Mouse (Mus musculus) midbrain, embryonic 15.5 days (tissue): ENCODE data around the gene Deup1. TPM values are rescaled to one million over a fixed set of nuclear protein-coding genes. Genes with fewer than 3 reads are reported as not detected.

ENCODE experiments used
- ATAC-seq: fragments of 200-750 bp; cut with Nextera tagmentation; replicated peaks from 2 replicates; pipeline ENCODE4 v1.8.0; 2017; ENCODE audit warnings: moderate TSS enrichment
- H3K27ac ChIP-seq: fragments of 300-500 bp; sonication (generic); 2 replicates; pipeline ENCODE4 v1.5.1; 2015; ENCODE audit warnings: mild to moderate bottlenecking, inconsistent platforms
- H3K27me3 ChIP-seq: fragments of 300-500 bp; sonication (generic); replicated peaks from 2 replicates; pipeline ENCODE4 v1.6.1; 2015; ENCODE audit warnings: inconsistent platforms
- H3K36me3 ChIP-seq: fragments of 300-500 bp; sonication (generic); replicated peaks from 2 replicates; pipeline ENCODE4 v1.6.1; 2015; ENCODE audit warnings: inconsistent platforms
- H3K4me1 ChIP-seq: fragments of 300-500 bp; sonication (generic); 2 replicates; pipeline ENCODE4 v1.6.1; 2015; ENCODE audit warnings: inconsistent platforms
- H3K4me2 ChIP-seq: fragments of 300-500 bp; sonication (generic); 2 replicates; pipeline ENCODE4 v1.6.1; 2015; ENCODE audit warnings: inconsistent platforms, mild to moderate bottlenecking, moderate library complexity
- H3K4me3 ChIP-seq: fragments of 300-500 bp; sonication (generic); 2 replicates; pipeline ENCODE4 v1.5.1; 2015; ENCODE audit warnings: mild to moderate bottlenecking, inconsistent platforms
- H3K9ac ChIP-seq: fragments of 300-500 bp; sonication (generic); 2 replicates; pipeline ENCODE4 v1.6.1; 2015; ENCODE audit warnings: mild to moderate bottlenecking, inconsistent platforms
- H3K9me3 ChIP-seq: fragments of 300-500 bp; sonication (generic); 2 replicates; pipeline ENCODE4 v1.6.1; 2016; ENCODE audit warnings: inconsistent platforms
- WGBS: fragments of 180-500 bp; shearing (Covaris S2); methylation state at CpG from one replicate; pipeline ENCODE4 v1.1.7; 2015; ENCODE audit warnings: mixed read lengths; 5-methylcytosine and 5-hydroxymethylcytosine counted together
- polyA plus RNA-seq: library from polyadenylated mRNA; unstranded; fragments of >200 nt; fragmentation: Nextera tagmentation; extraction: Ambion mirVana; gene quantifications from 2 replicates; pipeline ENCODE4 v1.2.1, GENCODE M21; 2015

Deup1 gene
- polyA plus RNA-seq = 1.9 and 2.5 TPM in 2 replicates

DNA sequence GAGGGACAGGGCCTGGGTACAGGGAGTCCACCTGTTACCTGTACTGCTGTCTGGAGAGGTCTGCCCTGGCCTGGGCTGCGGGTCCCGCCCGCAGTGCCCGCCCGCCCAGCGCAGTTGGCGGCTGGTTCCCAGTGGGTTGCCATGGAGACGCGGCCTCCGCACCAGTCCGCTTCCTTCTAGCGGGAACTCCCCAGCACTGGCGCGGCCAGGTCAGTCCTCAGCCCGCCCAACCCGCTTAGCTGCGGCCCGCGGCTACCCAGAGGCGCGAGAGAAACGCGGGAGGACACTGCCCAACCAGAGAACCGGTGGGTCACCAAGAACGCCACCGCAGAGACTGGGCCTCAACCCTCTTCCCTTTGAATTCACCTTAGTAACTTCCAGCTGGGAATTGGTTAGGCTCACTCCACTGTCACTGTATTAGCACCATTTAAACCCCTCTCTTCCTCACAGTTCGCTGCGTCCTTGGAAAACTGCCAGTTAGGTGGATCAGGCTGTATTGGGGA, at the start of gene Deup1:
Gene Deup1, minus strand, starts transcription at position 149 of the 503 bp plus-strand sequence.
- peak; percentile 92 for ATAC-seq
- WGBS = under 1% methylated on average over 28 of the region's 28 CpGs
- peaks cover 8% of the 10 kb centered on the region for H3K4me1 ChIP-seq
- no peaks in the 10 kb centered on the region for H3K36me3 ChIP-seq
- peak within 1 kb of the TSS; percentile 28; the same call in 1 of the 2 replicates for H3K9ac ChIP-seq
- H3K9me3 ChIP-seq = no peaks in the 10 kb centered on the region
- 0 out of 2 replicates have a peak, but pooled peaks cover 4% of the 10 kb centered on the region for H3K27me3 ChIP-seq
- H3K4me3 ChIP-seq = peak within 1 kb of the TSS; percentile 33
- peak within 1 kb of the TSS; percentile 74 for H3K4me2 ChIP-seq
- no peak within 1 kb of the TSS for H3K27ac ChIP-seq

DNA sequence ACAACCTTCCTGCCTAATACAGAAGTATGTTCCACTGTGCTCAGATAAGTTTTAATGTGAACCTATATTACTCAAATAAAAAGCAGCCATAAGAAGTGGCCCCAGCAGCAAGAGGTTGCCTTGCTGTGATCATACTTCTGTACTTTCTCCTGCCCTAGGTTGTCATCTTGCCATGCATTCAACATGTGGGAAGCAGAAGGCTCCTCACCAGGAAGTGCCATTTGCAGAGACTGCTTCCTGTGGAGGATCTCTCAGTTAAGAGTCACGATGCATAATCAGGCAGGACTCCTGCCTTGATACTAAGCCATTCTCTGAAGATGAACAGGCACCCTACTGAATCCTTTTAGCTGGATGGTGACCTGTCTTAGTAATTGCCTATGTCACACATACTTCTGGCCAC, 44.5 kb upstream of the Deup1 start:
- no peaks in the 10 kb centered on the region for H3K27me3 ChIP-seq
- H3K36me3 ChIP-seq = no peaks in the 10 kb centered on the region
- H3K4me2 ChIP-seq = no peak overlapping the region
- H3K9me3 ChIP-seq = no peaks in the 10 kb centered on the region
- no peak overlapping the region for H3K27ac ChIP-seq
- no peaks in the 10 kb centered on the region for H3K4me1 ChIP-seq
- no peak overlapping the region for H3K4me3 ChIP-seq
- 46% methylated on average over 1 of the region's 1 CpGs for WGBS
- no peak overlapping the region for H3K9ac ChIP-seq
- no peak for ATAC-seq

DNA sequence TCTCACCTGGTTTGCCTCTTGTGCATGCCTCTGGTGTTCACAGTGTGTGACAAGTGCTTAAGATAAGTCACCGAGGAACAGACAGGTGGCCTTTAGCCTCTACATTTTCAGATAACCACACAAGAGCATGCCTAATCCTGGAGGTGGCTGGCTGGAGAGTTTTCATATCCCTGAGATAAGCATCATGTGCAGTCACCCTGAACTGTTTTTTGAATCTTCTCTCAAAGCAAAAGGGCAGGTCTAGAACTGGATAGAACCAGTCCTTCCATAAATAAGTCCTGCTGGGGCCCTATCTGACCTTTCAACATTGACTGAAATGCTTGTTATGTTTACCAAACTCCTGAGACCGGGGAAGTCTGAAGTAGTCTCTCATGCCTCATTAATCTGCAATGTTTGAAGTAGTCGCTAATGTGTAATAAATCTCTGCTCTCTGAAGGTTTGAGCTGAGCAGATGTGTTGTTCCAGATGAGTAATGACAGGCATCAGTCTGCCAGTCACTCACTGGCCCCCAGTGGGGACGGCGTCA, 42.3 kb upstream of the Deup1 start:
- Histone ChIP-seq H3K9me3 (no peaks in the 10 kb centered on the region), H3K27me3 (no peaks in the 10 kb centered on the region), H3K4me2 (no peak overlapping the region), H3K36me3 (no peaks in the 10 kb centered on the region), H3K27ac (no peak overlapping the region), H3K4me1 (no peaks in the 10 kb centered on the region), H3K4me3 (no peak overlapping the region), H3K9ac (no peak overlapping the region)
- WGBS = 47% methylated on average over 5 of the region's 5 CpGs
- no peak for ATAC-seq

DNA sequence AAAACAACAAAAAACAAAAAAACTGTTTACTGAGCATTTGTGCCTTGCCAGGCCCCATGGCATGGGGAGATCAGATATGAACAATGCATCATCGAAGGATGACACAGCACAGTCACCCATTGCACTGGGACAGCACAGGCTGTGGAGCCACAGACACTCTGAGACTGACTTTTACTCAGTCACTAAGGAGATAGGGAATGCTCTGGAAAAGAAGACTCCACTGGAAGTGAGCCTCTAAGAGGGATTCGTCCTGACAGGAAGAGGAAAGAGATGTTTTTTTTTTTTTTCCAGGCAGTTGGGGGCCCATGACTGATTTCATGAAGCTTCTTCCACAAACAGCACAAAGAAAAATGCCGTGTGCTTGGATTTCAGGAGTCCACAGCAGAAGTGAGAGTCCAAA, 41.7 kb upstream of the Deup1 start:
- ATAC-seq = no peak
- Histone ChIP-seq H3K4me1 (no peaks in the 10 kb centered on the region), H3K36me3 (no peaks in the 10 kb centered on the region), H3K4me2 (no peak overlapping the region), H3K27me3 (no peaks in the 10 kb centered on the region), H3K9me3 (no peaks in the 10 kb centered on the region), H3K27ac (no peak overlapping the region), H3K9ac (no peak overlapping the region), H3K4me3 (no peak overlapping the region)
- 70% methylated on average over 3 of the region's 3 CpGs for WGBS

DNA sequence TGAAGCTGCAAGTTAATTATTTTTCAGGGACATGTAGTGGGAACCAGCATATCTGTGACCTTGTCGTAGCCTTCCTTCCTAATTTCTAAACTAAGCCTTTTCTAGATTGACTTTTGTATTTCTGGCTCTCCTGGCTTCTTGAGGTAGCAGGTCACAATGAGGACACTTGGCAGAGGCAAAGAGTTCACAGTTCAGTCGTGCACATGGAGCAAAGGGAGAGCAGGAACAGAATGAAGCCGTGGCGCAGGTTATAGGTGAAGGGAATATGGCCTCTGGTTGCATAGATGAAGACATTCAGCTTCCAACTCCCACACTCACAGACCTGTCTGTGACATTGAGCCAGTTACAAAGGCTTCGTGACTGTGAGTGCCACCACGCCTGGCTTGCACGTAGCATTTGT, 36.9 kb upstream of the Deup1 start:
- WGBS = 83% methylated on average over 7 of the region's 7 CpGs
- Histone ChIP-seq H3K4me1 (no peaks in the 10 kb centered on the region), H3K27ac (no peak overlapping the region), H3K4me2 (no peak overlapping the region), H3K36me3 (no peaks in the 10 kb centered on the region), H3K4me3 (no peak overlapping the region), H3K27me3 (no peaks in the 10 kb centered on the region), H3K9ac (no peak overlapping the region), H3K9me3 (no peaks in the 10 kb centered on the region)
- ATAC-seq = no peak

DNA sequence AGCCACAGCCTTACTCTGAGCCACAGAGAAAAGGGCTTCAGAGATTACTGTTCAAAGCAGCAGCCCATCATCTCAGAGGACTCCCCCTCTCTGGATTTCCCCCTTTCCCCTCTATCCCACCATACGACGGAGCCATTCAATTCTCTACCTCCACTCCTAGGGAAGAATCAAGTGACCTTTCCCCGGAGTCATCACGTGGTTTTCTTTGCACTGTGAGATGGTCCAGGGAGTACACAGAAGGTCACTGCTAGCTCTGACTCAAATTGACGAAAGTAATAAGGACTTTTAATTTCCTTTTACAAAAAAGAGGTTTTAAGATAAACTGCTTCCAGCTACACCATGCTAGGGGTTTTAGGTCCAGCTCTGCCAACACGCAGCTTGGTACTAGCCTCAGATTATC, 31.3 kb upstream of the Deup1 start:
- Histone ChIP-seq H3K4me3 (no peak overlapping the region), H3K27ac (no peak overlapping the region), H3K36me3 (no peaks in the 10 kb centered on the region), H3K4me1 (no peaks in the 10 kb centered on the region), H3K9me3 (no peaks in the 10 kb centered on the region), H3K27me3 (no peaks in the 10 kb centered on the region), H3K4me2 (no peak overlapping the region), H3K9ac (no peak overlapping the region)
- 80% methylated on average over 6 of the region's 6 CpGs for WGBS
- ATAC-seq = no peak

DNA sequence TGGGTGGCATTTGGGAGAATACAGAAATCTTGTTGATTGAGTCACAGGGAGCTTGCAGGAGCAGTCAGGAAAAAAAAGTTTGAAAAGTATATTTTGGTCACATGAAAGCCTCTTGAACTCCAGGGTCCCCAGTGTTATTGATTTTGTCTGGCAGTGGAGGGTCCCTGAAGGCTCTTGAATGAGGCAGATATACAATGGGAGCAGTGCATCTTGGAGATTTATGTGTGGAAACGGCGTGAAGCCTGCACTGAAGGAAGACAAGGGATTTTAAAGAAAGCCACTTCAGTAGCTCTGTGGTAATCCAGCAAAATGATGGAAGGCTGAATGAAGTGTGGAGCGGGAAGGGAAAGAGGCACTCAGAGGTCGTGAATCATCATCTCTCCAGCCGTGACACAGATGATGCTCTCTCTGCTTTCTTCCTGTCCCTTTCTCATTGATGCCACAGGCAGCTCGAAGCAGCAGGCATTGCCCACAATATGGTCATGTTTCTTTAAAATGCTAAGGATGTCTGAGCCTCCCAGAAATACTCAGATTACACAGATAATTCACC, 30.6 kb upstream of the Deup1 start:
- no peaks in the 10 kb centered on the region for H3K36me3 ChIP-seq
- H3K27me3 ChIP-seq = no peaks in the 10 kb centered on the region
- no peak overlapping the region for H3K4me3 ChIP-seq
- no peak overlapping the region for H3K27ac ChIP-seq
- no peaks in the 10 kb centered on the region for H3K4me1 ChIP-seq
- no peak overlapping the region for H3K4me2 ChIP-seq
- H3K9me3 ChIP-seq = no peaks in the 10 kb centered on the region
- no peak overlapping the region for H3K9ac ChIP-seq
- no peak; the same call in 1 of the 2 replicates for ATAC-seq
- 20% methylated on average over 6 of the region's 6 CpGs for WGBS

DNA sequence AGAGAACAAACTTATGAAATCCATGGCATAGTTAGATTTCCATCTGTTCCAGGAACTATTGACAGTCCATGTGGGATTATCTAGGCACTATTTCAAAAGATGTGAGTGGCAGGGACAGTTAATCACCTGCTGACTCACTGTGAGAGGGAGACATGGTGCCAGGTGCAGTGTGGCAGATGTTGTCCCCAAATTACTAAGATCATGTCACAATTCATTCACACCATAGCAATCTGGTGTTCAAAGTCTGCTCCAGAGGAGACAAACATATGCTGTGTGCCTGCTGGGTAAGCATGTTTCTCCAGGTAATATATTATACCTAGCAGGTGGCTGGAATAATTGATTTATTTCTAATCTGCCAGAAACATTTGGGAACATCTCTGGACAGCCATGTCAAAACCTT, 25.3 kb upstream of the Deup1 start:
- H3K27ac ChIP-seq = no peak overlapping the region
- H3K36me3 ChIP-seq = no peaks in the 10 kb centered on the region
- H3K4me3 ChIP-seq = no peak overlapping the region
- H3K9ac ChIP-seq = no peak overlapping the region
- no peak overlapping the region for H3K4me2 ChIP-seq
- no peaks in the 10 kb centered on the region for H3K27me3 ChIP-seq
- no peaks in the 10 kb centered on the region for H3K4me1 ChIP-seq
- peak; percentile 62 for ATAC-seq
- no peaks in the 10 kb centered on the region for H3K9me3 ChIP-seq

DNA sequence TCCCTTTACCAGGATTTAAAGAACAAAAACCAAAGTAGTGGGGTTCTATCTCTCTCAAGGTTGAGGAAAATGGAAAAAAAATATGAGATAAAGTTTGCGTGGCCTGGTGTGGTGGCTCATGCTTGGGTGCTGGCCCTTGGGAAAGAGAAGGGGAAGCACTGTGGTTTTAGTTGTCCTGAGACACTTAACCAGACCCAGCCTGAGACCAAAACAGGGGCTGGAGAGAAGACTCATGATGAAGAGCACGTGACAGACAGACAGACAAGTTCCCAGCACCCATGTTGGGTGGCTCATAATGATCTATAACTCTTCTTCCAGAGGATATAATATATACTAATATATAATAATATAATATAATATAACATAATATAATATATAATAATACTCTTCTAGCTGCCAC, 22.2 kb upstream of the Deup1 start:
- no peaks in the 10 kb centered on the region for H3K4me1 ChIP-seq
- WGBS = 94% methylated on average over 2 of the region's 2 CpGs
- H3K27me3 ChIP-seq = no peaks in the 10 kb centered on the region
- no peak for ATAC-seq
- no peaks in the 10 kb centered on the region for H3K9me3 ChIP-seq
- H3K4me2 ChIP-seq = no peak overlapping the region
- no peak overlapping the region for H3K4me3 ChIP-seq
- no peak overlapping the region for H3K27ac ChIP-seq
- no peaks in the 10 kb centered on the region for H3K36me3 ChIP-seq
- no peak overlapping the region for H3K9ac ChIP-seq

DNA sequence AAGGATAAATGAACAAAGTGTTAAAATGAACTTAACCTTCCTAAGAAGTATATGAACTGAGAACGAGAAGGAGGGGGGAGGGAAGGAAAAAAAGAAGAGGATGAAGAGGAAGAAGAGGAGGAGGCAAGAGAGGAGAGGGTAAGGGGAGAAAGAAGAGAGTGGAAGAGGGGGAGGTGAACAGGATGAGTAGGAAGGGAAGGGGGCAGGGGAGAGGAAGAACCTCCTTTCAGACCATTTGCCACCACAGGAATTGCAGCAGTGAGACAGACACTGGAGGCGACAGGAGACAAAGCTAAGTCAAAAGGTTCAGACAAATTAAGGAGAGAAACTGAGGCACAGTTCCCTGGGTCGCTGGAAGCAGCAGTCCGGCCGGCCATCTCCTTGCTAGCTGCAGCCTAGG, 349 bp downstream of the Deup1 start:
- Histone ChIP-seq H3K27ac (no peak overlapping the region), H3K9me3 (no peaks in the 10 kb centered on the region), H3K27me3 (0 out of 2 replicates have a peak, but pooled peaks cover 4% of the 10 kb centered on the region), H3K4me2 (peak overlapping the region; percentile 74), H3K4me3 (peak overlapping the region; percentile 33), H3K4me1 (peaks cover 8% of the 10 kb centered on the region), H3K9ac (no peak overlapping the region), H3K36me3 (no peaks in the 10 kb centered on the region)
- peak; percentile 46; the same call in 1 of the 2 replicates for ATAC-seq
- 13% methylated on average over 5 of the region's 5 CpGs for whole genome bisulfite sequencing

DNA sequence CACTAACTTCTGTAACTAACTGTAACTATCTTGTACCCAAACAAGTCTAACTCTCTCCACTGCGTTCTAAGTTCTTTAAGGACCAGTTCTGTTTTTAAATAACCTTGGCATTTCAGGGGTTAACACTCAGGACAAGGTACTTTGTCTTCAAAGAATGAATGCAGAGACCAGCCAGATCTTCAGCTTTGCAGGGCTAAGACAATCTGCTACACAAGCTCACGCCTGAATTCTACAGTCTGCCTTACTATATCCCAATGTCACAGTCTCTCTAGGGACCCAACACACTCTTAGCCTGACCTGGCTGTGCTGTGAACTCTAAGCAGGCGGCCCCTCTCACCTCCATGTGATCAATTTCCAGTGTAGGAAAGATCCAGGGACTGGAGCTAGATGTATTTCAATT, 3.0 kb downstream of the Deup1 start:
- H3K4me1 ChIP-seq = peaks cover 8% of the 10 kb centered on the region
- no peak overlapping the region for H3K9ac ChIP-seq
- no peak overlapping the region for H3K4me3 ChIP-seq
- ATAC-seq = no peak
- H3K9me3 ChIP-seq = no peaks in the 10 kb centered on the region
- H3K36me3 ChIP-seq = no peaks in the 10 kb centered on the region
- H3K27ac ChIP-seq = no peak overlapping the region
- 0 out of 2 replicates have a peak, but pooled peaks cover 4% of the 10 kb centered on the region for H3K27me3 ChIP-seq
- 70% methylated on average over 3 of the region's 3 CpGs for WGBS
- H3K4me2 ChIP-seq = no peak overlapping the region

DNA sequence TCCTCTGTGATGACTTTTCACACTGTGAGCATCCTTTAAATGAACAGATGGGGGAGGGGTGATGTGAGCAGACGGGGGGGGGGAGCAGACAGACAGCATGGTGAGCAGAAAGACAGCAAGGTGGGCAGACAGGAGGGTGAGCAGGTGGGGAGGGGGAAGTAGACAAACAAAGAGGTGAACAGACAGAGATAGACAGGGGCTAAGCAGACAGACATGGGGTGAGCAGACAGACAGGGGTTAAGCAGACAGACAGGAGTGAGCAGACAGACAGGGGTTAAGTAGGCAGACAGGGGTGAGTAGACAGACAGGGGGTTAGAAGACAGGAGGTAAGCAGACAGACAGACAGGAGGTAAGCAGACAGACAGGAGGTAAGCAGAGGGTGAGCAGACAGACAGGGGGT, 8.0 kb downstream of the Deup1 start:
- whole genome bisulfite sequencing = 60% methylated on average over 1 of the region's 1 CpGs
- Histone ChIP-seq H3K9me3 (no peaks in the 10 kb centered on the region), H3K27me3 (no peaks in the 10 kb centered on the region)

DNA sequence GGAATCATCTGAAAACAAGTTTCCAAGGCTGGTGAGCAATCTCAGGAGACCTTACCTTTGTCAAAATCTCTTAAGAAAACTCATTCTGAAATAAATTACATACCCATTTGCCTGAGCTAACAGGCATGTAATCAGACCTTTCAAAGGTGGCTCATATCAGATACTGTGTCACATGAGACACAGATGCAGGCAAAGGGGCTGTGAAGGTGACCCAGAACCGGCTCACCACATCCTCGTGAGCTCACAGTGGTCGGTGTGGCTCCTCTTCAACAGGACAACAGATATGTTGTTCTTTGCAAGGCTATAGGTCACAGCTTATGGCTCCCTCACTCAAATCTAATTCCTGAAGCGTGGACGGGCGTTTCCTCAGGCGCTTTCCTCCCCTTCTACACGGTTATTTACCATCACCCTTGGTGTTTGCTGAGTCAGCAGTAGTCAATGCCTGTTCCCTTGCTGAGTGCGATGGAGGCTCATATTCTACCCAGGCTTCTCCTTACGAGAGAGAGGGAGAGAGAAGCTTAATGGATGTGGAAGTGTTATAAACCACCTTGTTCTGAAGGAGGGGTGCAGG, 8.6 kb downstream of the Deup1 start:
- H3K9me3 ChIP-seq = no peaks in the 10 kb centered on the region
- no peak overlapping the region for H3K9ac ChIP-seq
- H3K4me2 ChIP-seq = no peak overlapping the region
- no peak overlapping the region for H3K27ac ChIP-seq
- peak; percentile 54 for ATAC-seq
- H3K4me1 ChIP-seq = no peaks in the 10 kb centered on the region
- no peaks in the 10 kb centered on the region for H3K27me3 ChIP-seq
- H3K36me3 ChIP-seq = no peaks in the 10 kb centered on the region
- no peak overlapping the region for H3K4me3 ChIP-seq
- WGBS = 64% methylated on average over 10 of the region's 10 CpGs

More for the DNA sequence above, 8.0 kb downstream of the Deup1 start:
- no peak overlapping the region for H3K9ac ChIP-seq
- ATAC-seq = peak; percentile 61
- no peak overlapping the region for H3K4me3 ChIP-seq
- H3K36me3 ChIP-seq = no peaks in the 10 kb centered on the region
- H3K4me1 ChIP-seq = no peaks in the 10 kb centered on the region
- no peak overlapping the region for H3K27ac ChIP-seq
- no peak overlapping the region for H3K4me2 ChIP-seq
